Mouse (Mus musculus) stomach, postnatal 0 days (tissue): ENCODE measurements around the gene Tcte2.

Experiments
- CTCF ChIP-seq: IDR thresholded peaks from 2 replicates; pipeline ENCODE4 v1.5.1; 2016; ENCODE audit warnings: antibody characterized with exemption, low read depth, mild to moderate bottlenecking, moderate library complexity
- EP300 ChIP-seq: optimal IDR thresholded peaks from 2 replicates; pipeline ENCODE3; 2016; ENCODE audit warnings: antibody characterized with exemption

DNA sequence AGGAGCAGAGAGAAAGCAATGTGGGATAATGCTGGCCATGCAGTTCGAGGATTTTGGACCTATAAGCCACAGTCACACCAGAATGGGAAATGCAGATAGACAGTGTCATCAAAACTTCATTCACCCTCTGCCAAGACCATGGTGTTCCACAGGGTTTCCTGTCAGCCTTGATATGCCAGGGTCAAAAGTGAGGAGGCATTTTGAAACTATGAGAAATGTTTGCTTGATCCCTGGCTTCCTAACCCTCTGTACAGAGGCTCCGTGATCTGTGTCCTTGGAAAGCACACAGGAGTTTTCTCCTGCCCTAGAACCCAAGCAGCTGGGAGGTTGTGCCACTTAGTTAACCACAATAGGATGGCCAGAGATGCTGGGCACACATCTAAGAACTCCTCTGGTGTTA is 40.3 kb downstream of the Tcte2 start:
- TF ChIP-seq CTCF (no peak), EP300 (no peak)
